Mouse (Mus musculus): ENCODE data around the gene Arl9. TPM values are rescaled to one million over a fixed set of nuclear protein-coding genes. Genes with fewer than 3 reads are reported as not detected.
A peak's percentile ranks its signal among the peaks of the same experiment; 100 is the strongest.
"Not testable (repeated sequence)": the region's sequence is repeated elsewhere in the genome, so short reads cannot be mapped to it uniquely, and the experiment has no call there.

Gene Arl9
- polyA plus RNA-seq (2016; fragmentation: Nextera tagmentation; extraction: Ambion mirVana): 0.59 TPM in 1 of 2 replicates, not detected in the other

DNA sequence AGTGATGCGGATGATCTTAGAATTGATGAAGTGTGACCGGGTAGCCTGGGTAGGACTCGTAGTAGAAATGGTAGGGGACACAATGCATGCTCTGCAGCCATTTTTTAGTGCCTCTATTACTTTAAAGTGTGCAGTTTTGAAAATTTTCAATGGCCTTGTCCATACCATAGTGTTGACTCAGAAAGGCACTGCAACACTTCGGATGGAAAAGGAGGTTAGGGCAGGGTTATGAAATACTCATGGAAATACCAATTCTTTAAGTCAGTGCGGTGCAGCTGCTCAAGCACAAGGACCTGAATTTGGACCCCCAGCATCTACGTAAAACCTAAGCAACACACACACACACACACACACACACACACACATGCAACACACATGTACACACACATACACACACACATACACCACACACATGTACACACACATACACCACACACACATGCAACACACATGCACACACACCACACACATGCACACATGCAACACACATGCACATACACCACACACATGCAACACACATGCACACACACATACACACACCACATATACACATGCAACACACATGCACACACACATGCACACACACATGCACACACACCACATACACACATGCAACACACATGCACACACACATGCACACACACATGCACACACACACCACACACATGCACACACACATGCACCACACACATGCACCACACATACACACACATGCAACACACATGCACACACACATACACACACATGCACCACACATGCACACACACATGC is at the start of gene Arl9:
Gene Arl9, plus strand, starts transcription at position 5 of the 771 bp plus-strand sequence.
- no peak within 1 kb of the TSS for H3K4me2 ChIP-seq (replicated peaks)
- no peak within 1 kb of the TSS for H3K27ac ChIP-seq
- H3K4me1 ChIP-seq: no peaks in the 10 kb centered on the region
- H3K9ac ChIP-seq: no peak within 1 kb of the TSS
- 0 out of 2 replicates have a peak, but pooled peaks cover 5% of the 10 kb centered on the region for H3K9me3 ChIP-seq (replicated peaks)
- peaks cover 19% of the 10 kb centered on the region for H3K36me3 ChIP-seq
- no peaks in the 10 kb centered on the region for H3K27me3 ChIP-seq
- WGBS: 93% methylated on average over 6 of the region's 6 CpGs
- H3K4me3 ChIP-seq: no peak within 1 kb of the TSS
- no peak for ATAC-seq (ENCODE audit: low FRiP score)

DNA sequence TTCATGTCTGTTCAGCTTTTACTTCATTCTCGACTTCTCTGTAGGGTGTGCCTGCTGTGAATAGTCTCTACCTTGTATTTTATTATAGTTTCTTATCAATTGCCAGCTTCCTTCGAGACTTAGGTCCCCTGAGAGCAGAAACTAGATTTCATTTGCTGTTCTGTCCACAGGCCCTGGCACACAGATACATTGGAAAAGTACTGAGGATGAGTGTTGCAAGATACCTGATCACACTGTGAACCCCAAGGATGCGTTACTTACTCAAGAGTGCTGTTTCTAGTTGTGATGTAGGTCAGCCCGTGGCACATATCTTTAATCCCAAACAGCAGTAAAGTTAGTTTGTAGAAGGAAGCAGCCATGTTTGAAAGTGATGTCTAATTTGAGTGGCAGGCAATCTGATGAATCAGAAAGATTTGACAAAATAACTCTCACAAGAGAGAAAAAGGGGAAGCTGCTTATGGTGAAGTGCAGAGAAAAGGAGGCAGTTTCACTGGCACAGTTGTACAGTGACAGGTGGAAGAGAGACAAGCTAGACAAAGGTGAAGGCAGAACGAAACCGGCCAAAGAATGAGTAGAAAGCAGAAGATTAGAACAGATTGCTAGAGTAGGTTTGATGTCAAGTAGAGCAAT is 49.5 kb upstream of the Arl9 start:
- H3K27ac ChIP-seq: no peak overlapping the region
- 89% methylated on average over 6 of the region's 6 CpGs for WGBS
- H3K27me3 ChIP-seq: no peaks in the 10 kb centered on the region
- no peak overlapping the region for H3K4me2 ChIP-seq (replicated peaks)
- ATAC-seq (ENCODE audit: low FRiP score): no peak
- no peaks in the 10 kb centered on the region for H3K9me3 ChIP-seq (replicated peaks)
- no peak overlapping the region for H3K9ac ChIP-seq
- peaks cover 28% of the 10 kb centered on the region for H3K4me1 ChIP-seq
- peaks cover 31% of the 10 kb centered on the region for H3K36me3 ChIP-seq
- no peak overlapping the region for H3K4me3 ChIP-seq

DNA sequence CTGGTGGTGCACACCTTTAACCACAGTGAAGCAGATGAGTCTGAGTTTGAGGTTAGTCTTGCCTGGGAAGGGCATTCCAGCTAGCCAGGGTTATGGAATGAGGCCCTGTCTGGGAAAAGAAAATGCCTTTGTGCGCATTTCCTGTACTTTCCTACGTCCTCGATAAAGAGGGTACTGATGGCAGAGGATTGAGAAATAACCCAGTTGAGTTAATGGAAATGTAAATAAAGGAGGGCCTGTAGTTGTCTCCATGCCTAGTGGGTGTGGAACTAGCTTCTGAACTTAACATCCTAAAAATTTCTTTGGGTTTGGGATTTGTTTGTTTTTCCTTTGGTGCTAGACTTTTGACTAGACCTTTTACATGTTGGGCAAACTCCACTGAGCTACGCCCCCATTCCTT is 48.4 kb upstream of the Arl9 start:
- H3K9me3 ChIP-seq (replicated peaks): no peaks in the 10 kb centered on the region
- H3K27ac ChIP-seq: no peak overlapping the region
- H3K4me2 ChIP-seq (replicated peaks): no peak overlapping the region
- no peak for ATAC-seq (ENCODE audit: low FRiP score)
- no peak overlapping the region for H3K9ac ChIP-seq
- WGBS: 85% methylated on average over 4 of the region's 4 CpGs
- no peak overlapping the region for H3K4me3 ChIP-seq
- no peaks in the 10 kb centered on the region for H3K27me3 ChIP-seq
- H3K36me3 ChIP-seq: peaks cover 38% of the 10 kb centered on the region
- peaks cover 18% of the 10 kb centered on the region for H3K4me1 ChIP-seq

DNA sequence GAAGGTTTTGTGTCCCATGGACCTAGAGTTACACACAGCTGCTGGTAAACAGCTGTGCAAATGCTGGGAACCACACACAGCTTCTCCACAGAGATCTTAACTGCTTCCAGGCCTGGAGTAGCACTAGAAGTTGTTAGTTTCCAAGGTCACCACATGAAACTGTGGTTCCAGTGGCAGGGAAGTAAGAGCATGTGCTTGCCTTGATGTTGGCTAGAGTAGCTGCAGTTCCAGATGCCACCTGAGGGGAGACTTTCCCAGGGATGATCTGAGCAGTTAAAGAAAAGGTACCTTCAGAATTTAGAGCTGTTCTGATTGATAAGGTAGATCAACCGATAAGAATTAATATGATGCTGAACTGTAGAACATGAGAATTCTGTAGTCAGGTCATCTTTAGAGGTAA is 45.9 kb upstream of the Arl9 start:
- no peaks in the 10 kb centered on the region for H3K27me3 ChIP-seq
- 97% methylated on average over 1 of the region's 1 CpGs for WGBS
- no peak overlapping the region for H3K4me2 ChIP-seq (replicated peaks)
- H3K36me3 ChIP-seq: peaks cover 56% of the 10 kb centered on the region
- H3K9ac ChIP-seq: no peak overlapping the region
- H3K4me3 ChIP-seq: no peak overlapping the region
- H3K27ac ChIP-seq: no peak overlapping the region
- no peak for ATAC-seq (ENCODE audit: low FRiP score)
- no peaks in the 10 kb centered on the region for H3K9me3 ChIP-seq (replicated peaks)
- H3K4me1 ChIP-seq: peaks cover 9% of the 10 kb centered on the region; the same call in 1 of the 2 replicates

DNA sequence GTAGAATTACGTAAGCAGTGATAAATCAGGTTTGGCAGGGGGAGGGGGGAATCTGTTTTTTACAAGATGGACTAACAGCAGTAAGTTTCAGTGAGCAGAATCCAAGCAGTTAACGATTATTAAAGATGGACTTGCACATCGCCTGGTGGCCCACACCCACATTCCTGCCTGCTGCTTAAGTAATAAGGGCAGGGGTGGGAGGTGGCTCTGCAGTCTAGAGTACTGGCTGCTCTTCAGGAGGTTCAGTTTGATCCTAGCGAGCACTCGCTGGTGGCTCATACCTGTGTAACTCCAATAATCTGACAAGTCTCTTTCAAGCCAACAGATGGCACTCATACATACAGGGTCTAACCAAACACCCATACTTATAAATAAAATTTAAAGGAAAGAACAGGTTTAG is 44.3 kb upstream of the Arl9 start:
- WGBS: 98% methylated on average over 5 of the region's 5 CpGs
- Histone ChIP-seq H3K9me3 (replicated peaks) (no peaks in the 10 kb centered on the region), H3K4me2 (replicated peaks) (no peak overlapping the region), H3K4me1 (peaks cover 3% of the 10 kb centered on the region; the same call in 1 of the 2 replicates), H3K27ac (no peak overlapping the region), H3K9ac (no peak overlapping the region), H3K36me3 (peaks cover 72% of the 10 kb centered on the region), H3K27me3 (no peaks in the 10 kb centered on the region), H3K4me3 (no peak overlapping the region)
- no peak for ATAC-seq (ENCODE audit: low FRiP score)

DNA sequence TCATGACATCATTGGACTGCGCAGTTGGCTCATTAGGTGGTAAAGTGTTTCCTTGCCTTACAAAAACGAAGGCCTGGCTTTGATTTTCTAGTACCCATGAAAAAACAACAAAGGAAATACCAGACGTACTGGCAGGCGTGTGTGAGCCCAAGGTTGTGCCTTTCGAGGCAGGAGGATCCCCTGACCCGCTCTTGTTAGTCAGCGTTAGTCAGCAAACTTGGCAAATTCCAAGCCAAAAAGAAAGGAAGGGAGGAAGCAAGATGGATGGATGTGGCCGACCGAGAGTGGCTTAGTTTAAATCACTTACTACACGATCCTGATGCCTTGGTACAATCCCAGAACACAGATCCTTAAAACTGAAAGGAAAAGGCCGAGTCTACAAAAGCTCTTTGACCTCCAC is 41.3 kb upstream of the Arl9 start:
- H3K9ac ChIP-seq: no peak overlapping the region
- peaks cover 75% of the 10 kb centered on the region for H3K36me3 ChIP-seq
- no peak overlapping the region for H3K4me2 ChIP-seq (replicated peaks)
- H3K27me3 ChIP-seq: no peaks in the 10 kb centered on the region
- H3K4me3 ChIP-seq: no peak overlapping the region
- H3K4me1 ChIP-seq: no peaks in the 10 kb centered on the region
- no peak overlapping the region for H3K27ac ChIP-seq
- no peaks in the 10 kb centered on the region for H3K9me3 ChIP-seq (replicated peaks)
- 80% methylated on average over 11 of the region's 11 CpGs for WGBS
- no peak for ATAC-seq (ENCODE audit: low FRiP score)

DNA sequence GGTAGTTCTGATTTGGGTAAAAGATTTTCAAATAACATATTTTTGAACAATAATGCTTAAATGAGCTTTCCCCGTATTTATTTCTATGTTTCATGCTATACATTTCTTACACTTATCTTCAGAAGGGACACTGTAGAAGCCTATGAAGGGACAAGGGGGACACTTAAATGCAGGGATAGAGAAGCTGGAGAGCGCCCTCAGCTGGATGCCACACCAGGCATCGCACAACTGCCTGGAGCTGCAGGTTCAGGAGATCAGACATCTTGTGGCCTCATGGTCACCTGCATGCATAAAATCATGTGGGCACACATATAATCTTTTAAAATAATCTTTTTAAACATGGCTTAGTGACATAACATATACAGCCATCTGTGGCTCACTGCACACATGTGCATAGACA is 39.2 kb upstream of the Arl9 start:
- Histone ChIP-seq H3K4me1 (no peaks in the 10 kb centered on the region), H3K9ac (no peak overlapping the region), H3K27ac (no peak overlapping the region), H3K4me3 (no peak overlapping the region), H3K27me3 (no peaks in the 10 kb centered on the region), H3K9me3 (replicated peaks) (no peaks in the 10 kb centered on the region), H3K36me3 (peaks cover 75% of the 10 kb centered on the region), H3K4me2 (replicated peaks) (no peak overlapping the region)
- 90% methylated on average over 3 of the region's 3 CpGs for WGBS
- ATAC-seq (ENCODE audit: low FRiP score): no peak

DNA sequence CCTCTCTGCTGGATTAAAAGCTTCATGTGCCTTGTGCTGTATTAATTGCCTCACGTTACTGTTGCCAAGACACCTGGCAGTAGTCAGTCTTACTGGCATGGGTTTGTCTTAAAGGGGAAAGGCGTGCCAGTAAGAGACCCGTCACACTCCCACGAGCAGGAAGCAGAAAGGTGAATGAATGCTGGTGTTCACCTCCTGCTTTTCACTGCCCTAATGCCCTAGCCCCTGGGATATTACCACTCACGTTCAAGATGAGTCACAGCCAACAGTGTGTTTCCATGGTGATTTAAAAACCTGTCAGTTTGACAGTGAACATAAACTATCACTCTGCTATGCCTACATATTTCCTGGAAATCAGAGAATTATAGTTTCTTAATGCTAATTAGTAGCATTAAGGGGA is 34.6 kb upstream of the Arl9 start:
- H3K9ac ChIP-seq: no peak overlapping the region
- peaks cover 8% of the 10 kb centered on the region for H3K4me1 ChIP-seq
- no peak overlapping the region for H3K4me2 ChIP-seq (replicated peaks)
- no peaks in the 10 kb centered on the region for H3K27me3 ChIP-seq
- 86% methylated on average over 5 of the region's 5 CpGs for WGBS
- H3K27ac ChIP-seq: no peak overlapping the region
- H3K36me3 ChIP-seq: peaks cover 49% of the 10 kb centered on the region
- no peak for ATAC-seq (ENCODE audit: low FRiP score)
- no peak overlapping the region for H3K4me3 ChIP-seq
- H3K9me3 ChIP-seq (replicated peaks): no peaks in the 10 kb centered on the region

DNA sequence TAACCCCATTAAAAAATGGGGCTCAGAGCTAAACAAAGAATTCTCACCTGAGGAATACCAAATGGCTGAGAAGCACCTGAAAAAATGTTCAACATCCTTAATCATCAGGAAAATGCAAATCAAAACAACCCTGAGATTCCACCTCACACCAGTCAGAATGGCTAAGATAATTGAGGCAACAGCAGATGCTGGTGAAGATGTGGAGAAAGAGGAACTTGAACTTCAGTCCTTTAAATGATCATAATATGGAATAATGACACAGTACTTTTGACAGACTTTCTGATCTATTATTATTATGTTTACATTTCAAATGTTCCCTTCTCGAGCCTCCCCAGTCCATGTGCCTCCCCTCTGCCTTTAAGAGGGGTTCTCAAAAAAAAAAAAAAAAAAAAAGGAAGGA is 32.7 kb upstream of the Arl9 start:
- H3K27ac ChIP-seq; ATAC-seq (ENCODE audit: low FRiP score); H3K4me3 ChIP-seq; H3K4me2 ChIP-seq (replicated peaks); H3K9me3 ChIP-seq (replicated peaks); H3K9ac ChIP-seq; H3K27me3 ChIP-seq: not testable (repeated sequence)
- WGBS: 92% methylated on average over 1 of the region's 1 CpGs
- H3K4me1 ChIP-seq: peaks cover 16% of the 10 kb centered on the region
- peaks cover 36% of the 10 kb centered on the region for H3K36me3 ChIP-seq

DNA sequence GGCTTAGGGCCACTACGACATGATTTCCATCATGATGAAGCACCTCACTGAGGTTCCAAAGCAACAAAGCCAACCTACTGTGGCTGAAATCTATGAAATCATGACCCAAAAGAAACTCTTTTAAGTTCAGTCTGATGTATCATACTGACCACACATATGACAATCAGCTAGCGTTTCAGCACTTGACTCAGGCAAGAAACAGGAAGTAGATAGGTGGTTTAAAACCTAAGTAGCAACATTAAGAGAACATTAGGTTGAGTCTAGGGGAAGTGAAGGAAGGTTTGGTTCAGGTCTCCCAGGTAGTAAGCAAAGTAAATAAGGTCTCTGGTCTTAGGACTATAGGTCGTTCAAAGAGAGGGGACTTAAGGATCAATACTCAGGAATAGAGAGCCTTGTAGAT is 30.4 kb upstream of the Arl9 start:
- WGBS: 78% methylated on average over 3 of the region's 3 CpGs
- ATAC-seq (ENCODE audit: low FRiP score): no peak
- no peak overlapping the region for H3K27ac ChIP-seq
- H3K27me3 ChIP-seq: no peaks in the 10 kb centered on the region
- H3K36me3 ChIP-seq: peaks cover 27% of the 10 kb centered on the region
- H3K4me3 ChIP-seq: peak overlapping the region; percentile 86
- H3K4me2 ChIP-seq (replicated peaks): peak overlapping the region; percentile 92
- 0 out of 2 replicates have a peak overlapping the region, but pooled peaks have one; percentile 69 for H3K9ac ChIP-seq
- peaks cover 16% of the 10 kb centered on the region for H3K4me1 ChIP-seq
- no peaks in the 10 kb centered on the region for H3K9me3 ChIP-seq (replicated peaks)

DNA sequence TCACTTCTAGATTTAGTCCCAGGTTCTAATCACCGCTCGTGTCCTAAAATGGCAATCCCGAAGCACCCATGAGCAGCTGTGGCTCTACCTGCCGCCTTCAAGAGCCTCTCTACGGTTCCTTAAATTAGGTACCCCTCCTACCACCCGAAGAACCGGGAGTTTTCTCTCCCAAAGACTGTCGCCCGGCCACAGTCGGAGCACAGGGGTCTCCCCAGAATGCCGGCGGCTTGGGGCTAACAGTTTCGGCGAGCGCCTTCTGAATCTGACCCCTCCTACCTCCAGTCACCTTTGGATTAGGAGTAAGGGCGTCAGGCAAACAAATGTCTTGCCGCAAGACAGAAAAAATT is 29.7 kb upstream of the Arl9 start:
- no peak; the same call in 1 of the 2 replicates for ATAC-seq (ENCODE audit: low FRiP score)
- H3K27ac ChIP-seq: peak overlapping the region; percentile 84; the same call in 1 of the 2 replicates

DNA sequence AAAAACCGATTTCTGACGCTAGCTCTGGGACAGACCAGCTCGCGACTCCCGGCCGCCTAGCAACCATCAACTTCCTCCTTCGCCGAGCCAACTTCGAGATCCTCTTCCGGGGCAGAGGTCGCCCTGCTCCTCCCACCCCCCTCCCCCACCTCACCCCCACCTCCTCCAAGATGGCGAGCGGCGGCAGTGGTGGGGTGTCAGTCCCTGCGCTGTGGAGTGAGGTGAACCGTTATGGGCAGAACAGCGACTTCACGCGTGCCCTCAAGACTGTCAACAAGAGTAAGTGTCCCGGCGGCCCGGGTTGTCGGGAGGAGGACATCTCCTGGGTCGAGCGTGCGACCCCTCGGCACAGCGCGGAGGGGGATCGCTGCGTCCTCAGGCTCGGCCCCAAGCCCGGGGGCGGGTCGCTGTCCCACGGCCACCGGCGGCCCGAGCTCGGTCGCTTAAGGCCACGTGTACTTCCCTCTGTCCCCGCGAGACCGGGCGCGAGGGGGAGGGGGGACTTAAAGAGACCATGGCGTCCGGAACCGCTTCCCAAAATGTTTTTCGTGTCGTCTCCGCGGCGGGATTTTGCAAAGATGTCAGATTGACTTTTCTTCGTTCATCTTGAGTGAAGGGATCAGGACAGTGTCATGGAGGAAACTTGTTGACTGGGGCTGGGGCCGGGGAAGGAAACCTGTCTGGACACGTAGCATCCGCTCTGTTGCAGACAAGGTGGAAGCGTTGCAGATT is 29.1 kb upstream of the Arl9 start, which contains the start of gene Srp72:
Gene Srp72, plus strand, starts transcription at position 130 of the 732 bp plus-strand sequence.
- H3K4me3 ChIP-seq: peak within 1 kb of the TSS; percentile 86
- no peaks in the 10 kb centered on the region for H3K27me3 ChIP-seq
- no peaks in the 10 kb centered on the region for H3K9me3 ChIP-seq (replicated peaks)
- under 1% methylated on average over 60 of the region's 60 CpGs for WGBS
- H3K36me3 ChIP-seq: peaks cover 27% of the 10 kb centered on the region
- peak; percentile 96 for ATAC-seq (ENCODE audit: low FRiP score)
- peak within 1 kb of the TSS; percentile 84 for H3K27ac ChIP-seq
- peak within 1 kb of the TSS; percentile 81 for H3K9ac ChIP-seq
- H3K4me1 ChIP-seq: peaks cover 16% of the 10 kb centered on the region
- H3K4me2 ChIP-seq (replicated peaks): peak within 1 kb of the TSS; percentile 92

More for the DNA sequence above, 29.7 kb upstream of the Arl9 start:
- H3K36me3 ChIP-seq: peaks cover 26% of the 10 kb centered on the region
- peak overlapping the region; percentile 86 for H3K4me3 ChIP-seq
- no peaks in the 10 kb centered on the region for H3K9me3 ChIP-seq (replicated peaks)
- peaks cover 16% of the 10 kb centered on the region for H3K4me1 ChIP-seq
- H3K27me3 ChIP-seq: no peaks in the 10 kb centered on the region
- peak overlapping the region; percentile 69 for H3K9ac ChIP-seq
- H3K4me2 ChIP-seq (replicated peaks): peak overlapping the region; percentile 92
- 5% methylated on average over 17 of the region's 17 CpGs for WGBS
